Mouse (Mus musculus) B cell, adult 2 months (primary cell): Measurements from ENCODE around the gene Kbtbd6.
"Not testable (repeated sequence)": the region's sequence is repeated elsewhere in the genome, so short reads cannot be mapped to it uniquely, and the experiment has no call there.

ENCODE experiments used
- DNase-seq, 2 experiments: peaks; one replicate each; pipeline ENCODE4 v3.0.0; 2022

Kbtbd6 gene

GRCm38 (mm10) chr14:79451681-79452590 is at the start of gene Kbtbd6:
TSS of gene Kbtbd6 (plus strand) at chr14:79451835.
- DNase-seq: peak; percentile 80 to 81

DNA sequence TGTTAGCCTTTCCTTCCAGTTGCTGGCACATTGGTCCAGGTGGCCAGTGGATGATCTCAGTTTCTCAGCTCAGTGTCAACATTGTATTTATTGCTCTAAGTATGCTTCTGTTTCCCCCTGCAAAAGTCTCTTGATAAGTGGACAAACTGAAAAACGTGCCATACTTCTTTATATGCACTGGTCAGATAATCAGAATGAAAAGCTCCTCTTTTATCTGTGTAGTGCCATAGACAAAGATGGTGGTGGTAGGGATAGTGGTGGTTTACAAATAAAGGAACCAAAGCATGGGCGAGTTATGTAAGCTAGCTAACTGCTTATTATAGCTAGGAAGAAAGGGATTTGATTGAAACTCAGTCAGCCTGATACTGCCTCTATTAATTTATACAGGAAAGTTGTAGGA is 44.0 kb upstream of the Kbtbd6 start:
- DNase-seq: no peak

- DNase-seq: no peak
Measured at GRCm38 (mm10) chr14:79409278-79409830, 42.3 kb upstream of the Kbtbd6 start.

- no peak for DNase-seq
Measured at GRCm38 (mm10) chr14:79410662-79411061, 41.0 kb upstream of the Kbtbd6 start.

DNA sequence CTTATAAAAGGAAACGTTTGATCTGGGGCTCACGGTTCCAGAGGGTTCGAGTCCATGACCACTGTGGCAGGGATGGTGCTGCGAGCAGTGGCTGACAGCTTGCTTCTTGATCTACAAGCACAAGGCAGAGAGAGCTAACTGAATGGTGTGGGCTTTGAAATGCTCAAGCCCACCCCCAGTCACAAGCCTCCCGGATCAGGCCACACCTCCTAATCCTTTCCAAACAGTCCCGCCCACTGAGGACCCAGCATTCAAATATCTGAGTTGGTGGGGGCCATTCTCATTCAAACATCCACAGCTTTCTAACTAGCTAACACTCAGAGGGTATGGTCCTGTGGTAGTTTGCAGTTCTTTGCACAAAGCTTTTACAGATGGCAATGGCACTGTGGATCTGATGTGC is 38.5 kb upstream of the Kbtbd6 start:
- no peak for DNase-seq

- DNase-seq: no peak
Measured at GRCm38 (mm10) chr14:79420083-79420685, 31.5 kb upstream of the Kbtbd6 start.

DNA sequence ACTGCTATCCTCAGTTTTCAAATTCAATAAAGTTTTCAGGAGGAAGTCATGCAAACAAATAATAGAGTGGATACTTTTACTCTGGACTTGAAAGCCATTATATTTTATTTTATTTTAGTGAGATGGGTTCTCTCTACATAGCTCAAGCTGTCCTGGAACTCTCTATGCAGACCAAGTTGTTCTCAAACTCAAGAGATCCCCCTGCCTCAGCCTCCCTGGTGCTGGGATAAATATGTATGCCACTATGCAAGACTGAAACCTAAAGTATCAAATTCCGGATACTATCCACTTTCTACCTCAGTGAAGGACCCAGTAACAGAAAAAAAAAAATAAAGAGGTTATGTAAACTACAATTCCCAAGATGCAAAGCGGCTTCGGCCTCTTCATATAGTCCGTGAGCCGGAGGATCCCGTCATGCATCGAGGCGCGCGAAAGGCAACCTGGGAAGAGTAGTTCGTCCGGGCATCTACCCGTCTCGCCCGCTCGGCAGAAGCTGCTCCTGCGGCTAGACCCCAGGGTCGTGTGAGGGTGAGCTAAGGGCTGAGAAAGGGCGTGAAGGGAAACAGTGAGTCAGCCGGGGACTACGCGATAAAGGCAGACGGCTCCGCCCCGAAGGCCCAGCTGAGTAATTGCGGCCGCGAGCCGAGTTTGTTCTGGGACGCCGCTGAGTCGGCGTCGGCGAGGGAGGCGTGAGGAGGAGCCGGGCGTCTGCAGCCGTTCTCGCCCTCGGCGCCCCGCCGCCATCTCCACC is 25.5 kb upstream of the Kbtbd6 start, which contains the start of gene Kbtbd7:
Kbtbd7 (plus strand) TSS at position 533 of the 751 bp plus-strand sequence.
- DNase-seq: peak; percentile 92 to 94

DNA sequence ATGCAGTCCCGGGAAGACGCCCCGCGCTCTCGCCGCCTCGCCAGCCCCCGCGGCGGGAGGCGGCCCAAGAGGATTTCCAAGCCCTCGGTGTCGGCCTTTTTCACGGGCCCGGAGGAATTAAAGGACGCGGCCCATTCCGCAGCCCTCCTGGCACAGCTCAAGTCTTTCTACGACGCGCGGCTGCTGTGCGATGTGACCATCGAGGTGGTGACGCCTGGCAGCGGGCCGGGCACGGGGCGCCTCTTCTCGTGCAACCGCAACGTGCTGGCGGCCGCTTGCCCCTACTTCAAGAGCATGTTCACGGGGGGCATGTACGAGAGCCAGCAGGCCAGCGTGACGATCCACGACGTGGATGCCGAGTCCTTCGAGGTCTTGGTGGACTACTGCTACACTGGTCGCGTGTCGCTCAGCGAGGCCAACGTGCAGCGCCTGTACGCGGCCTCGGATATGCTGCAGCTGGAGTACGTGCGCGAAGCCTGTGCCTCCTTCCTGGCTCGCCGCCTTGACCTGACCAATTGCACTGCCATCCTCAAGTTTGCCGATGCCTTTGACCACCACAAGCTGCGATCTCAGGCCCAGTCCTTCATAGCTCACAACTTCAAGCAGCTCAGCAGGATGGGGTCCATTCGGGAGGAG is 24.8 kb upstream of the Kbtbd6 start:
- not testable (repeated sequence) for DNase-seq

- no peak for DNase-seq
Measured at GRCm38 (mm10) chr14:79434068-79434467, 17.6 kb upstream of the Kbtbd6 start.

- DNase-seq: no peak
Measured at GRCm38 (mm10) chr14:79440655-79441054, 11.0 kb upstream of the Kbtbd6 start.

GRCm38 (mm10) chr14:79441441-79441840 is 10.2 kb upstream of the Kbtbd6 start:
- DNase-seq: no peak

- no peak for DNase-seq
Measured at GRCm38 (mm10) chr14:79444601-79445000, 7.0 kb upstream of the Kbtbd6 start.

DNA sequence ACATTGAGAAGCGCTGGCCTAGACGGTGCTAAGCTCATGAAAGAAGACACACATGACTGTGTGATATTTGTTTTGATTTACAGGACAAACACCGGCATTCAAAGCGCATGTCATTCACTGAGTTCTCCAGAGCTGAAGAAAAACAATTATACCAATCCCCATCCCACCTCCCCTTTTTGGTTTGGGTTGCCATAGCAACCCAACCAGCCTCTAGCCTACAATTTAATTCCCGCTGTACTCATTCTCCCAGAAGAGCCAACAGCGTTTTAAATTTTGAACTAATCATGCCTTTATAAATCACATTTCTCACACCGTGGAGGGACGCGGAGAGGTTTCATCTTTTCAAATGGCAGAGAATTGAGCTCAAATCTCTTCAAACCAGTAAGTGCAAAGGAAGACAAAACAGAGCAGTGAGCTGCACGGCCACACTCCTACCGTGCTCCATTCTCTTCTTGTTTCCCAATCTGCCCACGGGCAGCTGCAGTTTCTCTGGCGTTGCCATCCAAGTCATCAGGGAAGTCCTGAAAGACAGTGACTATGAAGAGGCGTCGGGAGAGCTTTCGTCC is 6.5 kb upstream of the Kbtbd6 start:
- DNase-seq: no peak

DNA sequence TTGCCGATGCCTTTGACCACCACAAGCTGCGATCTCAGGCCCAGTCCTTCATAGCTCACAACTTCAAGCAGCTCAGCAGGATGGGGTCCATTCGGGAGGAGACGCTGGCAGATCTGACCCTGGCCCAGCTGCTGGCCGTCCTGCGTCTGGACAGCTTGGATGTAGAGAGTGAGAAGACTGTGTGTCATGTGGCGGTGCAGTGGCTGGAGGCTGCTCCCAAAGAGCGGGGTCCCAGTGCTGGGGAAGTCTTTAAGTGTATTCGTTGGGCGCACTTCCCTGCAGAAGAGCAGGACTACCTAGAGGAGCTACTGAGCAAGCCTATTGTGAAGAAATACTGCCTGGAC is 928 bp downstream of the Kbtbd6 start:
- not testable (repeated sequence) for DNase-seq

DNA sequence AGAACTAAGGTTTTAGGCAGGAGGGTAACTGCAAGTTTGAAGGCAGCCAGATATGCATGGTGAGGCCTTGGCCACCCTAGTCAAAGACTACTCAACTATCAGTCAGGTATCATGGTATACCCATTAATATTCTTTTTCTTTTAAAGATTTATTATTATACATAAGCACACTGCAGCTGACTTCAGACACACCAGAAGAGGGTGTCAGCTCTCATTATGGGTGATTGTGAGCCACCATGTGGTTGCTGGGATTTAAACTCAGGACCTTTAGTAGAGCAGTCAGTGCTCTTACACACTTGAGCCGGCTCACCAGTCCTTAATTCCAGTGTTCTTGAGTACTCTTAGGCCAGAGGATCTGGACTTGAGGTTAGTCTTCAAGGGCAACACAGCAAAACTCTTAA is 8.8 kb downstream of the Kbtbd6 start:
- DNase-seq: peak in 1 of 2 experiments; percentile 14

- peak in 1 of 2 experiments; percentile 24 for DNase-seq
Measured at GRCm38 (mm10) chr14:79460988-79461387, 9.4 kb downstream of the Kbtbd6 start.

GRCm38 (mm10) chr14:79465623-79466022 is 14.0 kb downstream of the Kbtbd6 start:
- no peak for DNase-seq

GRCm38 (mm10) chr14:79467621-79468020 is 16.0 kb downstream of the Kbtbd6 start:
- peak; percentile 42 to 48 for DNase-seq

GRCm38 (mm10) chr14:79473384-79473783 is 21.7 kb downstream of the Kbtbd6 start:
- DNase-seq: no peak

GRCm38 (mm10) chr14:79480624-79481338 is 29.1 kb downstream of the Kbtbd6 start, which contains the start of gene Elf1:
TSS of gene Elf1 (plus strand) at chr14:79481194.
- DNase-seq: peak; percentile 93 to 95
